Mouse (Mus musculus) liver, adult 2 months (tissue): Measurements from ENCODE around the gene Nedd8. TPM values are rescaled to one million over a fixed set of nuclear protein-coding genes. Genes with fewer than 3 reads are reported as not detected.

Source experiments
- DNase-seq: peaks from one replicate; pipeline ENCODE4 v3.0.0-alpha.2; 2011; ENCODE audit warnings: low read depth, low spot score; ENCODE audit errors: extremely low read depth
- H3K27ac ChIP-seq: fragments of 200-500 bp; replicated peaks from 2 replicates; pipeline ENCODE4 v1.5.1; 2012; ENCODE audit warnings: low read depth, mild to moderate bottlenecking, control low read depth, inconsistent platforms, low read length; ENCODE audit not compliant: insufficient read depth
- H3K27me3 ChIP-seq: fragments of 200-500 bp; 2 replicates; pipeline ENCODE4 v1.6.1; 2012; ENCODE audit warnings: mild to moderate bottlenecking, moderate library complexity, low read length, inconsistent platforms; ENCODE audit not compliant: control insufficient read depth, insufficient read depth
- H3K36me3 ChIP-seq: fragments of 200-500 bp; 2 replicates; pipeline ENCODE4 v1.6.1; 2012; ENCODE audit warnings: low read length, inconsistent platforms; ENCODE audit not compliant: control insufficient read depth, insufficient read depth
- H3K4me1 ChIP-seq: fragments of 200-500 bp; 2 replicates; pipeline ENCODE4 v1.6.1; 2011; ENCODE audit warnings: low read length; ENCODE audit not compliant: control insufficient read depth, insufficient read depth
- H3K4me3 ChIP-seq: fragments of 200-500 bp; 2 replicates; pipeline ENCODE4 v1.5.1; 2011; ENCODE audit warnings: low read depth, mild to moderate bottlenecking, control low read depth, low read length, moderate library complexity; ENCODE audit not compliant: insufficient read depth
- H3K79me2 ChIP-seq: fragments of 200-500 bp; 2 replicates; pipeline ENCODE4 v1.6.1; 2012; ENCODE audit warnings: inconsistent platforms, mild to moderate bottlenecking, low read length, moderate library complexity; ENCODE audit not compliant: control insufficient read depth, insufficient read depth
- H3K9ac ChIP-seq: fragments of 200-500 bp; 2 replicates; pipeline ENCODE4 v1.6.1; 2012; ENCODE audit warnings: low read depth, mild to moderate bottlenecking, control low read depth, inconsistent platforms, low read length
- CTCF ChIP-seq: fragments of 200-500 bp; IDR thresholded peaks from 2 replicates; pipeline ENCODE4 v1.5.1; 2011; ENCODE audit warnings: low read depth, low read length, control low read depth
- POLR2A ChIP-seq: fragments of 200-500 bp; IDR thresholded peaks from 2 replicates; pipeline ENCODE4 v1.6.1; 2011; ENCODE audit warnings: low read length, control low read depth; ENCODE audit not compliant: insufficient read depth; ENCODE audit errors: extremely low read depth
- WGBS: fragments of 180-500 bp; shearing (Covaris S2); methylation state at CpG from one replicate; pipeline ENCODE4 v1.1.7; 2018; 5-methylcytosine and 5-hydroxymethylcytosine counted together
- polyA plus RNA-seq: library from polyadenylated mRNA; depleted of rRNA; stranded (reverse); fragments of >200 nt; gene quantifications from 2 replicates; pipeline ENCODE4 v1.2.3, GENCODE M21; 2012; rRNA removed
- total RNA-seq: library from RNA; depleted of rRNA; stranded (reverse); fragments of >200 nt; gene quantifications from 2 replicates; pipeline ENCODE4 v1.2.3, GENCODE M21; 2014; rRNA removed

The Nedd8 gene
- total and polyA plus RNA-seq, 2 experiments: 99.4 to 209 TPM

DNA sequence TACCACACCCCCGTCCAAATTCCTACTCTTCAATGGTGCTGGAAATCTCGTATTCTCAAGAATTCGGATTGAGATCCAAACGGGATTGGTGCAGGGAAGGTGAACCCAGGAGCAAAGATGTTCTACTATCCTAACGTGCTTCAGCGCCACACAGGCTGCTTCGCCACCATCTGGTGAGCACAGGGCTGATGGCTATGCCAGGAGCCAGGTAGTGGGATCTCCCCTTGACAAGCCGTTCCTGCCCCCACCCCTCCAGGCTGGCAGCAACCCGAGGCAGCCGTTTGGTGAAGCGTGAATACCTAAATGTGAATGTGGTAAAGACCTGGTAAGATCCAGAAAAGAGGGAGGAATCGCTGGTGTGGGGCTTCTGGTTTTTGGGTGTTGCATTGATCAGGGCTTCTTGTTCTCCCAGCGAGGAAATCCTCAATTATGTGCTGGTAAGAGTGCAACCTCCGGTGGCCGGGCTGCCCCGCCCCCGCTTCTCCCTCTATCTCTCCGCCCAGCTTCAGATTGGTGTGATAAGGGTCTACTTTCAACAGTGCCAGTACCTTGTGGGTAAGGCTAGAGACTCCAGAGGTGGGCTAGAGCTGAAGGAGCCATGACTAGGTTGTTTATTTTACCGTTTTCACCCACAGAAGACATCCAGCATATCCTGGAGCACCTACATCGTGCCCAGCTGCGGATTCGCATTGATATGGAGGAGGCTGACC, 53.3 kb downstream of the Nedd8 start:
- TF ChIP-seq POLR2A (no peak), CTCF (0 out of 2 replicates have a peak, but pooled peaks have one; percentile 0)
- no peak overlapping the region for H3K27ac ChIP-seq
- H3K4me1 ChIP-seq: peaks cover 3% of the 10 kb centered on the region; the same call in 1 of the 2 replicates
- no peak for DNase-seq
- H3K9ac ChIP-seq: no peak overlapping the region
- no peaks in the 10 kb centered on the region for H3K79me2 ChIP-seq
- H3K36me3 ChIP-seq: no peaks in the 10 kb centered on the region
- whole genome bisulfite sequencing: 36% methylated on average over 22 of the region's 22 CpGs
- H3K27me3 ChIP-seq: no peaks in the 10 kb centered on the region
- H3K4me3 ChIP-seq: peak overlapping the region; percentile 5; the same call in 1 of the 2 replicates

GRCm38 (mm10) chr14:55617822-55618221, 54.1 kb downstream of the Nedd8 start, which contains the start of gene Rec8:
TSS of gene Rec8 (plus strand) at chr14:55618037.
- Histone ChIP-seq H3K27me3 (no peaks in the 10 kb centered on the region), H3K36me3 (no peaks in the 10 kb centered on the region), H3K4me3 (peak within 1 kb of the TSS; percentile 5; the same call in 1 of the 2 replicates), H3K79me2 (no peaks in the 10 kb centered on the region), H3K27ac (no peak within 1 kb of the TSS), H3K4me1 (peaks cover 3% of the 10 kb centered on the region; the same call in 1 of the 2 replicates), H3K9ac (no peak within 1 kb of the TSS)
- 21% methylated on average over 21 of the region's 21 CpGs for WGBS
- peak; percentile 71 for DNase-seq
- TF ChIP-seq CTCF (0 out of 2 replicates have a peak, but pooled peaks have one; percentile 4), POLR2A (no peak)

GRCm38 (mm10) chr14:55616844-55617243, 55.1 kb downstream of the Nedd8 start:
- H3K4me1 ChIP-seq: peaks cover 3% of the 10 kb centered on the region; the same call in 1 of the 2 replicates
- no peak overlapping the region for H3K4me3 ChIP-seq
- H3K9ac ChIP-seq: no peak overlapping the region
- no peak for DNase-seq
- TF ChIP-seq POLR2A (no peak), CTCF (no peak)
- no peaks in the 10 kb centered on the region for H3K27me3 ChIP-seq
- H3K36me3 ChIP-seq: no peaks in the 10 kb centered on the region
- no peak overlapping the region for H3K27ac ChIP-seq
- H3K79me2 ChIP-seq: no peaks in the 10 kb centered on the region
- 78% methylated on average over 2 of the region's 2 CpGs for WGBS

GRCm38 (mm10) chr14:55615876-55616275, 56.0 kb downstream of the Nedd8 start:
- peak; percentile 81 for DNase-seq
- H3K27me3 ChIP-seq: no peaks in the 10 kb centered on the region
- H3K27ac ChIP-seq: no peak overlapping the region; the same call in 1 of the 2 replicates
- H3K4me1 ChIP-seq: peaks cover 3% of the 10 kb centered on the region; the same call in 1 of the 2 replicates
- no peaks in the 10 kb centered on the region for H3K36me3 ChIP-seq
- no peak overlapping the region for H3K4me3 ChIP-seq
- 21% methylated on average over 2 of the region's 2 CpGs for WGBS
- H3K9ac ChIP-seq: no peak overlapping the region
- TF ChIP-seq POLR2A (no peak), CTCF (no peak)
- H3K79me2 ChIP-seq: no peaks in the 10 kb centered on the region

DNA sequence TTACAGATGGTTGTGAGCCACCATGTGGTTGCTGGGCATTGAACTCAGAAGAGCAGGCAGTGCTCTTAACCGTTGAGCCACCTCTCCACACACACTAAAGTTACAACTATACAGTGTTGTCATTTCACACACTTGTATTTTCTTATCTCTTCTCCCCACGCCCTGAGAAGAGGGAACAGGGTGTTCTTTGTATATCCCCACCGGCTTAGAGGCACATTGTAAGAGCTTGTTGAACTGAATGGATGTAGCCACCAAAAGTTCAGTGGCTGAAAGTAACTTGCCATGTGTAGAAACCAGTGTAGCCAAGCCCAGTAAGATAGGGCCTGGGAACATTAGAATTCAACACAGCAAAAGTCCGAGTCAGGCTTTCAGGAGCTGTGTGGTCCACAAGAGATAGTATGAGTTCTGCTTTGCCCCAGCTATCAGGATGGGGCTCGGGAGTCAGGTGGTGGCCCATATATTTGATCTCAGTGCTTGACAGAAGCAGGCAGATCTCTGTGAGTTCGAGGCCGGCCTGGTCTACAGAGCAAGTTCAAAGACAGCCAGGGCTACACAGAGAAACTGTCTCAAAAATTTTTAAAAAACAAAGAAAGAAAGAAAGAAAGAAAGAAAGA, 57.3 kb downstream of the Nedd8 start:
- Histone ChIP-seq H3K79me2 (no peaks in the 10 kb centered on the region), H3K27ac (no peak overlapping the region), H3K27me3 (no peaks in the 10 kb centered on the region), H3K36me3 (peaks cover under 1% of the 10 kb centered on the region; the same call in 1 of the 2 replicates), H3K9ac (no peak overlapping the region), H3K4me1 (peaks cover 3% of the 10 kb centered on the region; the same call in 1 of the 2 replicates), H3K4me3 (no peak overlapping the region)
- no peak for DNase-seq
- 95% methylated on average over 7 of the region's 7 CpGs for WGBS
- TF ChIP-seq CTCF (no peak), POLR2A (no peak)

DNA sequence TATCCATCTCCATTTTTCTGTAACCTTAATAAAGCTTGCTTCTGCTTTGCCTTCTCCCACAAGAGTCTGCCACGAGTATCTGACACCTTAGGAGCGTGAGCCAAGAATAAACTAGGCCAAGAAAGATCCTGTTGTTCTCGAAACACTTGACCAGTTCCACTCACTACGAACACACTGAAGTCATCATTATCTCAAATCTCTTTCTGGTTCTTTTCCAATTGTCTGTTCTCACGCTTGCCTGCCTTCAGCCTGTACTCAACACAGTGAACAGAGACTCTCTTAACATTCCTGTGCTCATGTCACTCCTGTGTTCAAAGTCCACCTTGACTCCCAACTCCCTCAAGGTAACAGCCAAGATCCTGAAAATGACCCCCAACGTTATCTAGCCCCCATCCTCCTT, 58.6 kb downstream of the Nedd8 start:
- Histone ChIP-seq H3K27ac (no peak overlapping the region), H3K36me3 (peaks cover 12% of the 10 kb centered on the region), H3K9ac (no peak overlapping the region), H3K4me3 (no peak overlapping the region), H3K27me3 (no peaks in the 10 kb centered on the region), H3K79me2 (no peaks in the 10 kb centered on the region), H3K4me1 (peaks cover 3% of the 10 kb centered on the region; the same call in 1 of the 2 replicates)
- DNase-seq: no peak
- WGBS: 71% methylated on average over 6 of the region's 6 CpGs
- TF ChIP-seq POLR2A (no peak), CTCF (no peak)

Other genes with a start within 250 kb of the Nedd8 start
Only the 30 nearest of the 35 such genes appear.
- 0.09 and 0.13 TPM in 2 replicates for gene Carmil3, start 181.5 kb downstream of the Nedd8 start, total RNA-seq
- gene Carmil3, start 181.5 kb downstream of the Nedd8 start, polyA plus RNA-seq: 0.29 and 0.36 TPM in 2 replicates
- gene Cpne6, start 161.7 kb downstream of the Nedd8 start, total RNA-seq: not detected in 2 replicates
- not detected in 2 replicates for gene Cpne6, start 161.7 kb downstream of the Nedd8 start, polyA plus RNA-seq
- gene Nrl, start 147.1 kb downstream of the Nedd8 start, total RNA-seq: not detected in 2 replicates
- gene Nrl, start 147.1 kb downstream of the Nedd8 start, polyA plus RNA-seq: not detected in 2 replicates
- gene Pck2, start 131.9 kb downstream of the Nedd8 start, total RNA-seq: 1.2 and 3.2 TPM in 2 replicates
- 2.4 and 7.3 TPM in 2 replicates for gene Pck2, start 131.9 kb downstream of the Nedd8 start, polyA plus RNA-seq
- gene Dcaf11, start 112.1 kb downstream of the Nedd8 start, total RNA-seq: 305 and 330 TPM in 2 replicates
- gene Dcaf11, start 112.1 kb downstream of the Nedd8 start, polyA plus RNA-seq: 263 and 363 TPM in 2 replicates
- gene A730061H03Rik, start 111.7 kb downstream of the Nedd8 start, total RNA-seq: not detected in 2 replicates
- gene A730061H03Rik, start 111.7 kb downstream of the Nedd8 start, polyA plus RNA-seq: 0.42 and 0.62 TPM in 2 replicates
- 3.8 and 7.5 TPM in 2 replicates for gene Fitm1, start 96.5 kb downstream of the Nedd8 start, total RNA-seq
- gene Fitm1, start 96.5 kb downstream of the Nedd8 start, polyA plus RNA-seq: 45.7 and 60.2 TPM in 2 replicates
- gene Psme1, start 94.0 kb downstream of the Nedd8 start, total RNA-seq: 78.5 and 94.2 TPM in 2 replicates
- 46.9 and 59.9 TPM in 2 replicates for gene Psme1, start 94.0 kb downstream of the Nedd8 start, polyA plus RNA-seq
- gene Emc9, start 86.8 kb downstream of the Nedd8 start, total RNA-seq: 32.7 and 36.1 TPM in 2 replicates
- 46.8 and 57.2 TPM in 2 replicates for gene Emc9, start 86.8 kb downstream of the Nedd8 start, polyA plus RNA-seq
- gene Psme2, start 81.0 kb downstream of the Nedd8 start, total RNA-seq: 110 and 142 TPM in 2 replicates
- 55.9 and 56.9 TPM in 2 replicates for gene Psme2, start 81.0 kb downstream of the Nedd8 start, polyA plus RNA-seq
- gene Rnf31, start 80.4 kb downstream of the Nedd8 start, total RNA-seq: 4.9 and 8.0 TPM in 2 replicates
- gene Rnf31, start 80.4 kb downstream of the Nedd8 start, polyA plus RNA-seq: 15.4 and 20.4 TPM in 2 replicates
- gene Irf9, start 68.6 kb downstream of the Nedd8 start, total RNA-seq: 21.1 and 24.2 TPM in 2 replicates
- 36.8 and 45.0 TPM in 2 replicates for gene Irf9, start 68.6 kb downstream of the Nedd8 start, polyA plus RNA-seq
- 0.34 and 0.46 TPM in 2 replicates for gene Rec8, start 54.1 kb downstream of the Nedd8 start, total RNA-seq
- gene Rec8, start 54.1 kb downstream of the Nedd8 start, polyA plus RNA-seq: 0.54 and 2.3 TPM in 2 replicates
- gene Ipo4, start 36.2 kb downstream of the Nedd8 start, total RNA-seq: 16.8 and 32.6 TPM in 2 replicates
- 42.0 and 53.0 TPM in 2 replicates for gene Ipo4, start 36.2 kb downstream of the Nedd8 start, polyA plus RNA-seq
- gene Gm49378, start 34.2 kb downstream of the Nedd8 start, total RNA-seq: 1.1 and 2.1 TPM in 2 replicates
- gene Gm49378, start 34.2 kb downstream of the Nedd8 start, polyA plus RNA-seq: 7.0 and 7.9 TPM in 2 replicates
- 46.5 and 62.0 TPM in 2 replicates for gene Tm9sf1, start 28.3 kb downstream of the Nedd8 start, total RNA-seq
- 66.3 and 70.4 TPM in 2 replicates for gene Tm9sf1, start 28.3 kb downstream of the Nedd8 start, polyA plus RNA-seq
- gene Tssk4, start 21.9 kb downstream of the Nedd8 start, total RNA-seq: 0.09 and 0.47 TPM in 2 replicates
- gene Tssk4, start 21.9 kb downstream of the Nedd8 start, polyA plus RNA-seq: 0.18 and 0.24 TPM in 2 replicates
- 10.1 and 10.3 TPM in 2 replicates for gene Mdp1, start 11.6 kb downstream of the Nedd8 start, total RNA-seq
- 9.8 and 10.5 TPM in 2 replicates for gene Mdp1, start 11.6 kb downstream of the Nedd8 start, polyA plus RNA-seq
- gene Gmpr2, start 183 bp downstream of the Nedd8 start, total RNA-seq: 13.1 and 14.9 TPM in 2 replicates
- gene Gmpr2, start 183 bp downstream of the Nedd8 start, polyA plus RNA-seq: 9.9 and 11.6 TPM in 2 replicates
- 7.7 and 8.5 TPM in 2 replicates for gene Tinf2, start 9.7 kb upstream of the Nedd8 start, total RNA-seq
- gene Tinf2, start 9.7 kb upstream of the Nedd8 start, polyA plus RNA-seq: 8.1 and 8.2 TPM in 2 replicates
- 7.9 and 8.4 TPM in 2 replicates for gene Tgm1, start 41.8 kb upstream of the Nedd8 start, total RNA-seq
- gene Tgm1, start 41.8 kb upstream of the Nedd8 start, polyA plus RNA-seq: 22.8 and 24.2 TPM in 2 replicates
- 28.7 and 31.5 TPM in 2 replicates for gene Rabggta, start 50.1 kb upstream of the Nedd8 start, total RNA-seq
- 64.0 and 65.1 TPM in 2 replicates for gene Rabggta, start 50.1 kb upstream of the Nedd8 start, polyA plus RNA-seq
- 109 and 140 TPM in 2 replicates for gene Dhrs1, start 73.6 kb upstream of the Nedd8 start, total RNA-seq
- 263 and 286 TPM in 2 replicates for gene Dhrs1, start 73.6 kb upstream of the Nedd8 start, polyA plus RNA-seq
- gene Nop9, start 73.6 kb upstream of the Nedd8 start, total RNA-seq: 11.0 and 13.0 TPM in 2 replicates
- 11.8 and 15.1 TPM in 2 replicates for gene Nop9, start 73.6 kb upstream of the Nedd8 start, polyA plus RNA-seq
- 101 and 128 TPM in 2 replicates for gene Cideb, start 86.3 kb upstream of the Nedd8 start, total RNA-seq
- 483 and 586 TPM in 2 replicates for gene Cideb, start 86.3 kb upstream of the Nedd8 start, polyA plus RNA-seq
- 0.74 and 0.94 TPM in 2 replicates for gene Ltb4r2, start 89.3 kb upstream of the Nedd8 start, total RNA-seq
- 1.9 and 2.6 TPM in 2 replicates for gene Ltb4r2, start 89.3 kb upstream of the Nedd8 start, polyA plus RNA-seq
- 0.28 and 0.34 TPM in 2 replicates for gene Ltb4r1, start 93.8 kb upstream of the Nedd8 start, total RNA-seq
- gene Ltb4r1, start 93.8 kb upstream of the Nedd8 start, polyA plus RNA-seq: 0.80 and 1.4 TPM in 2 replicates
- gene Adcy4, start 112.0 kb upstream of the Nedd8 start, total RNA-seq: 2.4 and 3.6 TPM in 2 replicates
- gene Adcy4, start 112.0 kb upstream of the Nedd8 start, polyA plus RNA-seq: 3.3 and 4.5 TPM in 2 replicates
- gene Ripk3, start 116.7 kb upstream of the Nedd8 start, total RNA-seq: 0.94 and 1.8 TPM in 2 replicates
- gene Ripk3, start 116.7 kb upstream of the Nedd8 start, polyA plus RNA-seq: 1.4 and 4.0 TPM in 2 replicates
- 0.18 and 0.60 TPM in 2 replicates for gene Nfatc4, start 151.0 kb upstream of the Nedd8 start, total RNA-seq
- 0.30 and 0.43 TPM in 2 replicates for gene Nfatc4, start 151.0 kb upstream of the Nedd8 start, polyA plus RNA-seq